Mouse (Mus musculus) lung, postnatal 10 days (tissue): ENCODE measurements around the gene Clcnkb.

ENCODE experiments used
- DNase-seq: peaks from one replicate; pipeline ENCODE4 v3.0.0; 2021

Clcnkb gene

DNA sequence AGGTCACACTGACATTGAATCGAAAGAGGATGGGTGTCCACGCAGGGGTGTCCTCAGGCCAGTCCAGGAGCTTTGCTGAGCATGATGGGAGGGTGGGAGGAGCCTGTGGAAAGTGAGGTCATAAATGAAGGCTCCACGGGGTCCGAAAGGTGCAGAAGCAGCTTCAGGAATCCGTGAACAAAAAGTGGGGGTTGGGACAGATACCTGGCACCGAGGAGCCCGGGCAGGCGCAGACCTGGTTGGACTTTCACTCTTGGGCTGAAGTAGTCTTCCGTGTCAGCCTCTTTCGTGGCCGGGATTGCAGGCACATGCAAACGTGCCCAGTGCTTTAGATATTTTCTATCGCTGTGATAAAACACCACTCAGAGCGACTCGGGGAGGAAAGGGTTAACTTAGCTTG, 15.6 kb downstream of the Clcnkb start:
- no peak for DNase-seq

DNA sequence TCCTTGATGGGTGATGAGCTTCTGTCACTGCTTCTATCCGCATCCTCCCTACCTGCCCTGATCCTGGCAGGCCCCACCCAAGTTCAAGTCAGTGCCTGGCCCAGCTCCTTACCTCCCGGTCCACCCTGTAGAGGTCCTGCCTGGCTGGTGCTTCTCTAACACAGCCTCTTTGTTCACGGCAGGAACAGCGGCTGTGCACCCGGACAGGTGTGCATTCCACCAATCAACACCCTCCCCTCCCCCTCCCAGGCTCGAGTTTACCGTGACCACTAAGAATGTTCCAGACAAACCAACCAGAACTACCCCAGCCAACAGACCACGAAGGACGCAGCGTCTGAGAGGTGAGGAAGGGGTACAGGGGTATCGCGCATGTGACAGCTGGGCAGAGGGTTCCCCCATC, 17.3 kb downstream of the Clcnkb start, which contains the start of gene Clcnka:
Clcnka (minus strand) TSS at position 180 of the 400 bp plus-strand sequence.
- no peak for DNase-seq

DNA sequence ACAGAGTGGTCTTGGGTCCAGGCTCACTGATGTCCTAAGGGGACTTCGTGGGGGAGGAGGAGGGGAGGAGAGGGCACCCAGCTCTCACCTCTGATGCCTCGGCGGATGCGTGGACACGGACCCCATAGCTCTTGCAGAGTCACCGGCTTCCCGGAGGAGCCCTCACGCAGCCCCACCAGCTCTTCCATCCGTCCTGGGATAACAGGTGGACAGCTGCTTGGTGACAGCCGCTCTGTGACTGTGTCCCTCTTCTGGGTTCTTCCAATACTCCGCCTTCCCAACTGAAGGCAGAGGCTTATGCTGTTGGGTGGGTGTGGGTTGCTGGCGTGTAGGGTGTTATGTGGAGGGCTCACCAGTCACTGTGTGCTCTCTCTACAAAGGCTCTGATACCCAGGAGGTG, 18.0 kb downstream of the Clcnkb start:
- DNase-seq, result no peak

DNA sequence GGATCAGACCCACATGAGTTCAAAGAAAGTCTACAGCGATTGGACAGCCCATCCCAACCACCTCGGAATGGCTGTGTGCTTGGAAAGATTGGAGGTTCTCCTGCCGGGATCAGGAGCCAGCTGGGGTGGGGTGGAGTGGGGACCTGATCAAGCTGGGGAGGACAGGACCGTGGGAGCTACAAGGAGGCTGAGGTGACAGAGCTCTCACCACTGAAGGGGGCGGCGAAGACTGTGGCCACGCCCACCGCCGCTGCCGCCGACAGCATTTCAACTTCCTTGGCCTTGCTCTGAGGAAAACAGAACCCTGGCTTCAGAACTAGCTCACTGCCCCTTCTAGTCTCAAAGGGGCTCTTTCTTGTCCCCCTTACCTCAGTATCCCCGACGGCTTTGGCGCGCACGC, 21.1 kb downstream of the Clcnkb start:
- peak; percentile 35 for DNase-seq

DNA sequence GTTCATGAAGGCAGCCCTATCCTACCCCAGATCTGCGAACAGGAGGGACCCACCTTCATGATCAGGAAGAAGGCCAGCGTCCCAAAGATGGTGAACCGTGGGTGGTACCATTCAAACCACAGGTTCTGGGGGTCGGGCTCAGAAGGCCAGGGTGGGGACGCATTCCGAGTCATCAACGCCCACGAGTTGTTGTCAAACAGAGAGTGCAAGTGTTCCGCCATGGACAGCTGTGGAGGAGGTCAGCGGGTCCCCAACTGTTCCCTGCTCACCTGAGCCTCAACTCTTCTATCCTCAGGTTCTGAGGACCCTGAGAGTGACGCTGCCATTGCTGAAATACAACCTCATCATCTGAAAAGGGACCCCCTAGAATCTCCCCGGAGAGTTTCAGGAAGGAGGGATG, 24.5 kb downstream of the Clcnkb start:
- DNase-seq, result no peak

DNA sequence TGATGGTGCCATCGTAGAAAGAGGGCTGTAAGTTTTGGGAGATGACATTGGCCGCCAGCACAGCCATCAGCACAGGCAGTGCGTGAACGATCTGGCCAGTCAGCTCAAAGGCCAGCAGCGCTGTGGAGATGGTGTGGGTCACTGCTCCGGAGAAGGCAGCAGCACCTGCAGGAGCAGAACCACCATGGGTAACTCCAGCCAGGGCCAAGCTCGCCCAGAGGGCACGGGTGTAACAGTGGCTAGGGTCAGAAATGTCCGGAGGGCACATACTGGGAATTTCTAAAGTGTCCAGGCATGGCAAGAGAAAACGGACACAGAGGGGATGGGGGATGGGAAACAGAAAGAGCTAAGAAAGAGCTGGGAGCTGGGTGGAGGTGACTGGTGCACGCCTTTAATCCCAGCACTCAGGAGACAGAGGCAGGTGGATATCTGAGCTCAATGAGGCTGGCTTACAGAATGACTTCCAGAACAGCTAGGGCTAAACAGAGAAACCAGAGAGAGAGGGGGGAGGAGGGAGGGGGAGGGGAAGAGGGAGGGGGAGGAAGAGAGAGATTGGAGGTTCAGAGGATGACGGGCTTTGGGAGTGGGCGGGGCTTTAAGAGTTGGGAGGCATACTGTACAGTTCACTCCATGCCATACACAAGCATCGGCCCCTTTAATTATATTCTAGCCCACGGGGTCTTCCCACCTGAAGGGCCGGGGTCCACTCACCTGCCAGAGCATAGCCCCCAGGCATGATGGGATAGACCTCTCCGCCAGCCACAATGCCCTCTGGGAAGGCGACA, 26.3 kb downstream of the Clcnkb start:
- no peak for DNase-seq

DNA sequence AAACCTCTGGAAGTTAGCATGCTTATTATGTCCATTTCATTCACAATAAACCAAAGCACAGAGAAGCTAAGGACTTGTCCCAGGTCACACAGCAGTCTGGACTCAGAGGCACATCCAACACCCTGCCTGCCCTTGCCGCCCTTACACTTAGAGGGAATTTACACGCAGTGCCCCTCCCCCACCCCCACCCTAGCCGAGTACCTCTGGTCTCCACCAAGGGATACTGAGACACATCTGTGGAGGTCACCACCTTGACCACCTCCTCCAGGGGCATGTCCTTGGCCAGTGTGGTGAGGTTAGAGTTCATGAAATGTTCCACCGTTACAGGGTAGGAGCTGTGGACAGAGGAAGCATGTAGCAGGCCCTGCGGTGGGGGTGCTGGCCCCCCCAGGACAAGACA, 27.9 kb downstream of the Clcnkb start:
- DNase-seq, result no peak

DNA sequence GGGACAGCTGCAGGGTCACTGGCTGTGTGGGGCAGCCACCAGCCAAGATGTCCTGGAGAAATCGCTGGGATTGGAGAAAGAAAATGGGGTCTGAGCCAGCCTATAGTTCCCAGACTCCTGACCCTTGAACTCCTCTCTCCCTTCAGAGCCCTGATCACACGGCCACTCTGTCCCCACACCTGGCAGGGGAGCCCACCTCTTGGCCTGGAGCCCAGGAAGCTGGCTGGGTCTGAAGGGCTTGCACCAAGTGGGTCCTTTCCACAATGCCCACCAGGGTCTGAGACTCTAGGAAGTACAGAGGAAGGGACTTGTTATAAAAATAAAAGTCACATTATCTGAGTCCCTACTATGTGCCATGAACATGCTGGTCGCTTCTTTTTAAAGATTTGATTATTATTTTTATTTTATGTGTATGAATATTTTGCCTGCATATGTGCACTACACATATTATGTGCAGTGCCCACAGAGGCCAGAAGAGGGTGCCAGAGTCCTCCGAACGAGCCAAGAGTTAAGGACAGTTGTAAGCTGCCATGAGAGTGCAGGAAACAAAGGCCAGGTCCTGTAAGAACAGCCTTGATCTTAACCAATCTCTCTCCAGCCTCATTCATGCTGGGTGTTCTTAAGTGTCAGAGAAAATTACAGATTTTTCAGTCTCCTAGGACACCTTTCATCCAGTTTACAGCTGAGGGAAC, 28.6 kb downstream of the Clcnkb start:
- DNase-seq, result peak; percentile 84

DNA sequence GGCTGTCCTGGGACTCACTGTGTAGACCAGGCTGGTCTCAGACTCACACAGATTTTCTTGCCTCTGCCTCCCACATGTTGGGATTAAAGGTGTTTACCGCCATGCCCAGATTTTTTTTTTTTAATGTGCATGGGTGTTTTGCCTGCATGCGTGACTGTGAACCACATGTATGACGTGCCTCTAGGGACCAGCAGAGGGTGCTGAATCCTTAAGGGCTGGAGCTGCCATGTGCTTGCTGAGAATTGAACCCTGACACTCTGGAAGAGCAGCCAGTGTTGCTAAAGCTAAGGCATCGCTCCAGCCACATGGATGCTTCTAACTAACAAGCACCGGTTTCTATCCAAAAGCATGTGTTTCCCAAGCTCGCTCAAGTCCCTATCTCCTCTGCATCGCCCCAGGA, 29.7 kb downstream of the Clcnkb start:
- DNase-seq, result no peak

DNA sequence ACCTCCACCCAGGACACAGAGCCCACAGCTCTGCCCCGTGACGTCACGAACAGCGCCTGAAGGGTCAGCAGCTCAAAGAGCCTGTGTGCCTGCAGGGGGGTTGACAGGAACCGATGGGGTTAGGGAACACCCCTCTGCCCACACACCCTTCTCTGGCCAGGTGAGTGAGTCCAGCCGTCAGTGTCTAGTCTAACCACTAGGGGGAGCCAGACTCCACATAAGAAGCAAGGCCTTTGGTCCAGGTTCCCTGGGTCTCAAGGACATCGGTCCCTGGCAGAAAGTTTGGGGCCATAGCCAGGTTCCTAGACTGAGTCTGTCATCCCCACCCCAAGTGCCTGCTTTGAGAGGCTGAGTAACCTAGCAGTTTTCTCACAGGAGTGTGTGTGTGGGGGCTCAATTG, 30.5 kb downstream of the Clcnkb start:
- DNase-seq, result peak; percentile 69

DNA sequence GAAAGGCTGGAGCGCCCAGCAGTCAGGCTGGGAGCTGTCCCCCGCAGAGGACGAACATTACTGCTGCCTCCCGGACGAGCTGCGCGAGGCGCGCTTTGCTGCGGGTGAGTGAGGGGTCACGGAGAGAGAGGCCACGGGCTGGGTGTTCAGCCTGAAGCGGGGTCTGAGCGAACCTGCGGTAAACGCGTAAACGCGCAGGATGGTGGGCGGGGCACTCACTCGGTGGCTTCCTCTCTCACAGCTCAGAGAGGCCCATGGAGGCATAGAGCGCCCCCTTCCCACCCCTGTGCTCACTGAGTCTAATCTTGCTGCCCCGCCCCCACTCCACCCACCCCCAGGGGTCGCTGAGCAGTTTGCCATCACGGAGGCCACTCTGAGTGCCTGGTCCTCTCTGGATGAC, 33.4 kb downstream of the Clcnkb start:
- DNase-seq, result peak; percentile 48

DNA sequence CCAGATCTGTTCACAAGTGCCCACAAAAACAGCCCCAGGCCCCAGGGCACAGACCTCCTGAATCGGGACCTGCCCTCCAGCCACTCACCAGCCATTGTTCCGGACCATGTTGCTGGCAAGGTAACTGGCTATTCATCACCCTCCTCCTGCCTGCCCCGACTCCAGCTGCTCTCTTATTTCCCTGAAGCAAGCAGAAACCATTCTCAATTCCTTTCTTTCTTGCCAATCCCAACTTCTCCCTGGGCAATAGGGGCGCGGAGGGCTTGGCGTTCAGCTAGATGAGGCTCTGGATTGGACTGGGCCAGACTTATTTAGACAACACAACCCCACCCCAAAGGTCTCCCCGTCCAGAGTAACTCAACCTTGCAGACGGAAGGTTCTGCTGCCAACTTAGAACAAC, 36.1 kb downstream of the Clcnkb start:
- no peak for DNase-seq

DNA sequence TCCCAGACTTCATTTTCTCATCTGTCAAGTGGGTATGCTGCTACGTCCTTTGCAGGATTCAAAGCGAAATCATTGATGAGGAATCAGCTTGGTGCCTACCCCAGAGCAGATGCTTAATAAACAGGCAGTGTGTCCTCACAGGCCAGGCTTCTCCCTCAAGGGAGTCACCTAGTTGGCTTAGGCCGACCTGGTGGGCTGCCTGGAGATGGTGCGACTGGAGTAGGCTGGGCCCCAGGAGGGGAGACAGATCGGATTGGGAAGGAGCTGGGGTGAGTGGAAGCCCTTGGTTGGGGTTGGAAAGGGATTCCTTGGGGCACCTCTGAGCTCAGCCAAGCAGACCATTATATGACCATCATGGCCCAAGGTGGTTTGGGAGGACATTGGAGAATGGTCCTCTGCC, 43.4 kb downstream of the Clcnkb start:
- no peak for DNase-seq

DNA sequence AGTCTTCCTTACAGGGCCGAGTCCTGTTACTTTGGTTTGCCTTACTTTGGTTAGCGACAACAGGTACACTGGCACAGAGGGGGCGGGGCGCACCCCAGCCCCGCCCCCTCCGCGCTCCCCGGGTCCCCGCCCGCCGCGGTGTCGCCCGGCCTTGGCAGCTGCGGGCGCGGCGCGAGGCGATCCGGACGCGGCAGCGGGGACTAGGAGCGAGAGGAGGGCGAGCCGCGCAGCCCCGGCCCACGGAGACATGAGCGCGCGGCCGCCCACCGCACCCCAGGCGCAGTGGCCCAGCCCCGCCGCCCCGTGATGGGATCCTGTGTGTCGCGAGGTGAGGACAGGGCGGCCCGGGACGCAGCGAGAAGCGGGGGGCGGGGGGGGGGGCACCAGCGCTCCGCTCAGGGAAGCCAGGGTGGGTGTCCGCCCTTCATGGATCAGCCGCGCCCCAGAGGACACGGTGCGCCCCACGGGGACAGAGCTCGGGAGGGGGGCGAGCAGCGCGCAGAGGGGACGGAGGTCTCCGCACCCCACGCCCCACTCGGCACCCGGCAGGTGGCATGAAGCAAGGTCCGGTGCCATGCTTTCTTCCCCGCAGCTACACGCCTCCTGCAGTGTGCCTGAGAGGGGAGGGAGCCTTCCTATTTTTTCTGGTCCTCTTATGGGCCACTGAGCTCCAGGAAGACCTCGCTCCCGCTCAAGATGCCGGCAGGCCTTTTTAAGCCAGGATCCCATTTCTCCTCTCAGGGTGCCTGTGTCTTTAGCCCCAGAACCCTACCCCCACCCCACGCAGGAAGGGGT, 47.6 kb downstream of the Clcnkb start, which contains the start of gene Fam131c:
Fam131c (plus strand) TSS at position 224 of the 795 bp plus-strand sequence.
- peak; percentile 31 for DNase-seq

DNA sequence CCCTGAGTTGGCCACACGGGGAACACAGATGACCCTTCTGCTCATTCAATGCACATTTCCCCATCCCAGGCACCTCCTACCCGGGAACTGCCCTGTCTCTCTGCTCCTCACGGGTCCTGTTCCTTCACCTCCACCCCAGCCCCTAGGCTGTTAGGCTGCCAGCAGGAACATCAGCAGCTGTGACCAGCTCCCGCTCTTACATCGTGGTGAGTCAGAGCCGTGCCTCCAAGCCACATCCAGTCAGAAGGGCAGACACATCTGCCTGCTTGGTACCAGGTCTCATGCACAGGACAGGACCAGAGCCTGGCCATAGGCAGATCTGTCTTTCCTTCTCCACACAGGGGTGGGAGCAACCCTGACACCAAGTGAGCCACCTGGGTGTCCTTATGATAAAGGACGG, 49.9 kb downstream of the Clcnkb start:
- no peak for DNase-seq

DNA sequence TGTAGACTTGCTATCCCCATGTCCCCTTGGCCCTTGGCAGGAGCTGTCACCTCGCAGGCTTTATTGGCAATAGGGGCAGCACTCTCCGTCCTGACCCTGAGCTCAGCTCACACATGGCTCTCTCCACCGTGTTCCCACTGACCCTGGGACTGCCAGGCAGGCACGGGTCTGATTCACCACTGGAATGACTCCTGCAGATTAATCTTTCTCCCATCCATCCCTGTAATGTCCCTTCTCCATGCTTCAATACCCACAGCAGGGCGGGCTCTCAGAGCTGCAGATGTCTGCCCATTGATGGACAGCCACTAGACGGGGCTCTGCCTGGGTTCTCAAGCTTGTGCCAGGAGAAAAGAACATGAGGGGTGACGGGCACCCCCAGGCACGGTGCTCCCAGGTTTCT, 50.7 kb downstream of the Clcnkb start:
- no peak for DNase-seq

DNA sequence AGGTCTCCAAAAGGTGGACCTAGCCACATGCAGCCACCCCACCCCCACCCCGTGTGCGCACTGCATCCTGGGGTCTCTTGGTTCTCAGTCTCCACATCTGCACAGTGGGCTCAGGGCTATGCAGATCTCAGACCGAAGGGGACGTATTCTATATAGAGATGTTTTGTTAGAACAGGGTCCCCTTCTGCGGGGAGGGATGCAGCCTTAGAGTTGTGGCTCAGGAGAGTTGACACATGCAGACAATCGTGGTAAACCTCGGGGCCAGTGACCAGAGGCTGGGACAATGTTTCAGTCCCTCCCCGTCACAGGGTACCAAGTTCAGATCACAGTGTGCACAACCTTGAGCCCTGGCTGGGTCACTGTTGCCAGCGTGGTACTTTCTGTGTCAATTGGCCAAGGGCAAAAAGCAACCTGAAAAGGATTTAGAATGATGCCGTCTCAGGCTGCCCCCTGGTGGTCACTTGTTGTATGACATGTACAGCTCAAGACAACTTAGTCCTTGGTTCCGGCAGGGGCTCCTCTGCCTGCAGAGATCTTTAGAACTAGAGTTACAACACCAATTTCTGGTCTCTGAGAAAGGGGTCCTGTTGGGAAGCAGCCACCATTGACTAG, 52.8 kb downstream of the Clcnkb start:
- DNase-seq, result peak; percentile 88

DNA sequence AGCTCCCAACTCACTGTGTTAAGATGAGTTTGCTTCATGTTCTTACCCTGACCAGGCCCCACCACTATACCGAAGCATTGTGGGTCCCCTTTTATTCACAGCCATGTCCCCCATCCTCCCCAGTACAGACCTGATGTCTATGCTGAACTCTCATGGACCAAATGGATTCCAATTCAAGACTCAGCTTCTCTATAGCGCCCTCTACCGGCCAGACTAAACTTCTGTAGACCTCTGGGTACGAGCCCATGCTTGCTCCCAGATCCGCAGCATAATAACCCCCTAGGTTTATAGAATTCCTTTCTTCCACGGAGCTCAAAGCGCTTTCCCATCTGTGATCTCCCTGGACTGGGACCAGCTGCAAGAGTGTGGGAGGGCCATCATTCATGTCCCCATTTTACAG, 55.0 kb downstream of the Clcnkb start:
- peak; percentile 66 for DNase-seq

DNA sequence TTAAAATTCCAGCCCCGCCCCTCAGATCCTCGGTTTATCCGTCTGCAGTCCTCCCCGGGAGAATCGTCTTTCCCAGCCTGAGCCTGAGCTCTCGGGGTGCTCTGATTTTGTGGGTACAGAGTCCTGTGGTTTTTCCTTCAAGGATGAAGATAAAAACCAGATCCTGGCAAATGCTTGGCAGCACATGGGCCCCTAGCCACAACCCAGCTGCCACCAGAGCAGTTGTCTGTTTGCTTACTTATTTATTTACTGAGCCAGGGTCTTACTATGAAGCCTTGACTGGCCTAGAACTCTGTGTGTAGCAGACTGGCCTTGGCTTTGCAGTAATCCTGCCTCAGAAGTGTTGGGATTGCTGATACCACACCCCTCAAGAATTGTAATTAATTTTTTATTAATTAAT, 56.6 kb downstream of the Clcnkb start:
- no peak for DNase-seq

DNA sequence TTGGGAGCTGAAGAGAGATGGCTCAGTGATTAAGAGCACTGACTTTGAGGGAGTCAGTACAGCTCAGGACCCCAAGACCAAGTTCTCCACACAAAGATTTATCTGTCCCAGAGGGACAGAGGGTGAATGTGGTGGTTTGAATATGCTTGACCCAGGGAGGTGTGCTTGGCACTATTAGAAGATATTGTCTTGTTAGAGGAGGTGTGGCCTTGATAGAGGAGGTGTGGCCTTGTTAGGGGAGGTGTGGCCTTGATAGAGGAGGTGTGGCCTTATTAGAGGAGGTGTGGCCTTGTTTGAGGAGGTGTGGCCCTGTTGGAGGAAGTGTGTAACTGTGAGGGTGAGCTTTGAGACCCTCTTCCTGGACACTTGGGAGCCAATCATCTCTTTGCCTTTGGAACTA, 58.0 kb downstream of the Clcnkb start:
- DNase-seq, result no peak
